Mouse (Mus musculus) limb, embryonic 11.5 days (tissue): ENCODE measurements around the gene Tm4sf5. TPM values are rescaled to one million over a fixed set of nuclear protein-coding genes. Genes with fewer than 3 reads are reported as not detected.
"Not testable (repeated sequence)": the region's sequence is repeated elsewhere in the genome, so short reads cannot be mapped to it uniquely, and the experiment has no call there.

Source experiments
- ATAC-seq: fragments of 200-750 bp; cut with Nextera tagmentation; 2 replicates; pipeline ENCODE4 v1.8.0; 2017; ENCODE audit warnings: low read depth; ENCODE audit not compliant: insufficient number of reproducible peaks, low FRiP score, low TSS enrichment
- DNase-seq: peaks from one replicate; pipeline ENCODE4 v3.0.0-alpha.2; 2015; ENCODE audit warnings: low spot score
- H3K27ac ChIP-seq: fragments of 300-500 bp; sonication (generic); replicated peaks from 2 replicates; pipeline ENCODE4 v1.5.1; 2014; ENCODE audit warnings: low read depth, mild to moderate bottlenecking, low read length
- H3K27me3 ChIP-seq: fragments of 300-500 bp; sonication (generic); 2 replicates; pipeline ENCODE4 v1.6.1; 2014; ENCODE audit warnings: mild to moderate bottlenecking, low read length, mixed read lengths; ENCODE audit not compliant: control insufficient read depth, insufficient read depth
- H3K36me3 ChIP-seq: fragments of 300-500 bp; sonication (generic); 2 replicates; pipeline ENCODE4 v1.6.1; 2014; ENCODE audit warnings: mild to moderate bottlenecking, low read length, moderate library complexity, mixed read lengths; ENCODE audit not compliant: control insufficient read depth, insufficient read depth
- H3K4me1 ChIP-seq: fragments of 300-500 bp; sonication (generic); 2 replicates; pipeline ENCODE4 v1.6.1; 2014; ENCODE audit warnings: low read length, mixed read lengths; ENCODE audit not compliant: control insufficient read depth, insufficient read depth
- H3K4me2 ChIP-seq: fragments of 300-500 bp; sonication (generic); 2 replicates; pipeline ENCODE4 v1.6.1; 2014; ENCODE audit warnings: low read depth, mild to moderate bottlenecking, moderate library complexity; ENCODE audit not compliant: severe bottlenecking
- H3K4me3 ChIP-seq: fragments of 300-500 bp; sonication (generic); 2 replicates; pipeline ENCODE4 v1.5.1; 2014; ENCODE audit warnings: low read depth, low read length
- H3K9ac ChIP-seq: fragments of 300-500 bp; sonication (generic); 2 replicates; pipeline ENCODE4 v1.6.1; 2014; ENCODE audit warnings: mild to moderate bottlenecking, low read length
- H3K9me3 ChIP-seq: fragments of 300-500 bp; sonication (generic); 2 replicates; pipeline ENCODE4 v1.6.1; 2016; ENCODE audit warnings: low read length; ENCODE audit not compliant: control insufficient read depth
- WGBS: fragments of 180-500 bp; shearing (Covaris S2); extraction: QIAGEN DNeasy Blood & Tissue Kit; methylation state at CpG from one replicate; pipeline ENCODE4 v1.1.7; 2014; 5-methylcytosine and 5-hydroxymethylcytosine counted together
- polyA plus RNA-seq: library from polyadenylated mRNA; unstranded; fragments of >200 nt; fragmentation: Nextera tagmentation; extraction: Ambion mirVana; gene quantifications from 2 replicates; pipeline ENCODE4 v1.2.1, GENCODE M21; 2014

Gene Tm4sf5
- polyA plus RNA-seq, 1 experiment from 2014 or later, result 0.49 TPM

DNA sequence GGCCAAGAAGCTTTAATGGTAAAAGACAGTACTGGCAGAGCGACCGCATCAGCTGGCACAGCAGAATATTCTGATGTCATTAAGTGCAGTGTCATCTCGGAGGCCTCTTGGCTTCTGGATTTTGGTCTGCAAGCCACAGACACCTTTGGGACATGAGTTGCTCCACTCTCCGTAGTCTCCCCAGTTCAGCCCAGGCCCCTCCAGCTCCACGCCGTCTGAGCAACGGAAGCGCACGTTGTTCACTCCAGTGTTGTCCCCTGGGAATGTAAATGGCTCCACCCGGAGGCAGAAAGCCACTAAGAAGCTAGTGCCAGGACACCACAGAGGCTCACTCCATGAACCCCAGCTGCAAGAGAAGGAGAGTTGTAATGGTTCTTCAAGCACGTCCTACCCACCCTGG lies 8.5 kb downstream of the Tm4sf5 start:
- no peak overlapping the region for H3K4me3 ChIP-seq
- no peak for ATAC-seq

GRCm38 (mm10) chr11:70514288-70514687 lies 9.2 kb downstream of the Tm4sf5 start, which contains the start of gene Vmo1:
Vmo1 (minus strand) TSS chr11:70514616.
- H3K4me3 ChIP-seq, result no peak within 1 kb of the TSS
- no peaks in the 10 kb centered on the region for H3K9me3 ChIP-seq
- no peak within 1 kb of the TSS for H3K9ac ChIP-seq
- no peak for ATAC-seq
- H3K27ac ChIP-seq, result no peak within 1 kb of the TSS
- no peaks in the 10 kb centered on the region for H3K27me3 ChIP-seq
- no peaks in the 10 kb centered on the region for H3K36me3 ChIP-seq
- DNase-seq, result no peak
- WGBS, result 92% methylated on average over 7 of the region's 7 CpGs
- peaks cover 6% of the 10 kb centered on the region for H3K4me1 ChIP-seq
- no peak within 1 kb of the TSS for H3K4me2 ChIP-seq

More for the DNA sequence above, 8.5 kb downstream of the Tm4sf5 start:
- Histone ChIP-seq H3K27me3 (no peaks in the 10 kb centered on the region), H3K9ac (no peak overlapping the region), H3K36me3 (no peaks in the 10 kb centered on the region), H3K9me3 (no peaks in the 10 kb centered on the region), H3K27ac (no peak overlapping the region), H3K4me1 (peaks cover 6% of the 10 kb centered on the region), H3K4me2 (no peak overlapping the region)
- no peak for DNase-seq
- WGBS, result 64% methylated on average over 11 of the region's 11 CpGs

- Histone ChIP-seq H3K4me2 (no peak overlapping the region), H3K36me3 (no peaks in the 10 kb centered on the region), H3K9ac (no peak overlapping the region), H3K4me1 (peaks cover 6% of the 10 kb centered on the region), H3K27ac (no peak overlapping the region), H3K4me3 (no peak overlapping the region), H3K9me3 (no peaks in the 10 kb centered on the region), H3K27me3 (no peaks in the 10 kb centered on the region)
- ATAC-seq, result no peak
- WGBS, result 21% methylated on average over 2 of the region's 2 CpGs
- DNase-seq, result peak; percentile 39
These were observed 11.3 kb downstream of the Tm4sf5 start for GRCm38 (mm10) chr11:70516352-70516751.

- Histone ChIP-seq H3K9me3 (no peaks in the 10 kb centered on the region), H3K4me2 (no peak overlapping the region), H3K27ac (no peak overlapping the region), H3K36me3 (no peaks in the 10 kb centered on the region), H3K4me1 (peaks cover 6% of the 10 kb centered on the region), H3K27me3 (no peaks in the 10 kb centered on the region), H3K9ac (no peak overlapping the region), H3K4me3 (no peak overlapping the region)
- DNase-seq, result no peak
- 72% methylated on average over 1 of the region's 1 CpGs for WGBS
- no peak for ATAC-seq
These were observed 13.4 kb downstream of the Tm4sf5 start for GRCm38 (mm10) chr11:70518436-70518835.

- ATAC-seq (no peak), DNase-seq (no peak)
- peak within 1 kb of the TSS; percentile 43 for H3K4me2 ChIP-seq
- no peaks in the 10 kb centered on the region for H3K9me3 ChIP-seq
- WGBS, result 87% methylated on average over 10 of the region's 10 CpGs
- H3K27me3 ChIP-seq, result no peaks in the 10 kb centered on the region
- H3K4me1 ChIP-seq, result peaks cover 6% of the 10 kb centered on the region
- no peak within 1 kb of the TSS for H3K27ac ChIP-seq
- H3K4me3 ChIP-seq, result peak within 1 kb of the TSS; percentile 19
- H3K36me3 ChIP-seq, result no peaks in the 10 kb centered on the region
- peak within 1 kb of the TSS; percentile 71 for H3K9ac ChIP-seq
These were observed 13.9 kb downstream of the Tm4sf5 start, which contains the start of gene Gltpd2 for GRCm38 (mm10) chr11:70518923-70519322. Gltpd2 (plus strand) TSS chr11:70519196.

GRCm38 (mm10) chr11:70520178-70520769 lies 15.2 kb downstream of the Tm4sf5 start:
- Histone ChIP-seq H3K36me3 (no peaks in the 10 kb centered on the region), H3K9me3 (no peaks in the 10 kb centered on the region), H3K27ac (no peak overlapping the region), H3K4me1 (peaks cover 6% of the 10 kb centered on the region), H3K9ac (peak overlapping the region; percentile 71), H3K27me3 (no peaks in the 10 kb centered on the region), H3K4me3 (peak overlapping the region; percentile 19), H3K4me2 (peak overlapping the region; percentile 43)
- WGBS, result 12% methylated on average over 41 of the region's 41 CpGs
- peak; percentile 63 for DNase-seq
- no peak for ATAC-seq

DNA sequence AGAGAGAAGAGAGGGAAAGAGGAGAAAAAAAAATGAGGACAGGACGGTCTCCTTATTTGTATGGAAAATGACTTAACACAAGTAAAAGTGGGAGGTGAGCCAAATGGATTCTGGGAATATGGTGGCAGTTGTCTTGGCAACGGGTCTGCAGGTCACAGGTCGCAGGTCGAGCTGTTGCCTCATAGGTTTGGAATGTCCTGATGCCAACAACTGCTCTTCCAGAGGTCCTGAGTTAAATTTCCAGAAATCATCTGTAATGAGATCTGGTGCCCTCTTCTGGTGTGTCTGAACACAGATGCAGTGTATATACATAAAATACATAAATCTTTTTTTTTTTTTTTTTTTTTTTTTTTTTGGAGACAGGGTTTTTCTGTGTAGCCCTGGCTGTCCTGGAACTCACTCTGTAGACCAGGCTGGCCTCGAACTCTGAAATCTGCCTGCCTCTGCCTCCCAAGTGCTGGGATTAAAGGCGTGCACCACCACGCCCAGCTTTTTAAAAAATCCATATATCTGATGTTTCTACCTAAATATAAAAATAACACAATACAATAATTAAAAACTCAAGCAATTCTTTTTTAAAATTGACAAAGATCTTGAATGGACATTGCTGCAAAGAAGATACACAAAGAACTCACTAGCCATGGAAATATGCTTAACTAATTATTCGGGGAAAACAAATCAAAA lies 18.4 kb downstream of the Tm4sf5 start:
- not testable (repeated sequence) for H3K4me1 ChIP-seq, H3K27ac ChIP-seq, H3K4me3 ChIP-seq, H3K27me3 ChIP-seq, H3K4me2 ChIP-seq, H3K36me3 ChIP-seq, H3K9me3 ChIP-seq, DNase-seq, ATAC-seq, H3K9ac ChIP-seq
- 89% methylated on average over 8 of the region's 8 CpGs for WGBS

DNA sequence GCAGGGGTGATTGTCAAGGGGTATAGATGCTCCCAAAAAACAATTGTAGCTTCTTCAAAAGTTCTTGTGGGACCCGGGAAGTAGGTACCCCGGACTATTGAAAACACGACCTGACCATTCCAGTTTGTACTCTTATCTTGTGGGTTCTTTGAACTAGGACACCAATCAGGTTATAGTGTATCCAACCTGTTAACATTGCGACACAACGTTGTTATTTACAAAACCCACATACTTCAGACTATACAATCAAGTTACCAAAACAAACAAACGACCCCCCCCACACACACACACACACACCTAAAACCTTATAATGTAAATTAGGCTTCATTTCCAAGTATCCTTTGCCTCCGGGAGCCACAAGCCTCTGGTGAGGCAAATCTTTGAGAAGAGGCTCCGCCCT lies 19.7 kb downstream of the Tm4sf5 start:
- 8% methylated on average over 8 of the region's 8 CpGs for WGBS
- peaks cover 8% of the 10 kb centered on the region; the same call in 1 of the 2 replicates for H3K36me3 ChIP-seq
- no peak for DNase-seq
- H3K27me3 ChIP-seq, result no peaks in the 10 kb centered on the region
- peak overlapping the region; percentile 28 for H3K4me2 ChIP-seq
- no peak overlapping the region for H3K9ac ChIP-seq
- H3K4me1 ChIP-seq, result peaks cover 6% of the 10 kb centered on the region
- no peak overlapping the region for H3K27ac ChIP-seq
- H3K4me3 ChIP-seq, result peak overlapping the region; percentile 22; the same call in 1 of the 2 replicates
- ATAC-seq, result peak; percentile 24; the same call in 1 of the 2 replicates
- H3K9me3 ChIP-seq, result no peaks in the 10 kb centered on the region
